Mouse (Mus musculus) cerebellum, adult 2 months (tissue): ENCODE results near the gene Ccdc136.

Experiments
- CTCF ChIP-seq: fragments of 200-500 bp; IDR thresholded peaks from 2 replicates; pipeline ENCODE4 v1.5.1; 2011; ENCODE audit warnings: low read depth, mild to moderate bottlenecking, control low read depth, low read length, moderate library complexity, borderline replicate concordance; ENCODE audit not compliant: insufficient read depth
- POLR2A ChIP-seq: fragments of 200-500 bp; IDR thresholded peaks from 2 replicates; pipeline ENCODE4 v1.6.1; 2011; ENCODE audit warnings: low read length, control low read depth, borderline replicate concordance; ENCODE audit not compliant: insufficient read depth

DNA sequence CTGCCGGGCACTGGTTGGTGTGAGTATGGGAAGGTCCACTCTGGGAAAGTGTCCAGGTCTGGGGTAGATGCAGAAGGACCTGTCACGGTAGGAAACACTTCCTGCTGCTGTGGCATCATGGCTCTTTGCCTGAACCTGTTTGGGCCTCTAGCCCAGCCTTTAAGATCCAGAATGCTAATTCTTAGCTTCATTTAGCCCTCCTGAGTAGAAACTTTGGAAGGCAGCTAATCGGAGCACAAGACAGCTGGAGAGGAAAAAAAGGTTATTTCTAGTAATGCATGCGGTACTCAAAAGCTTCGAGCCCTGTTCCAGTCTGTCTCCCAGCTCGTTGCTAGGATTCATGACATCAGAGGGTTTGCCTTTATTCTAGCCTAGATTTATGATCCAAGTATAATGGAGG, 10.3 kb downstream of the Ccdc136 start:
- TF ChIP-seq CTCF: no peak
- TF ChIP-seq POLR2A: no peak
